Mouse (Mus musculus) brain, embryonic 14.5 days (tissue): ENCODE measurements around the gene 9630041A04Rik. TPM values are rescaled to one million over a fixed set of nuclear protein-coding genes. Genes with fewer than 3 reads are reported as not detected.
A peak's percentile ranks its signal among the peaks of the same experiment; 100 is the strongest.

Source experiments
- DNase-seq: peaks from one replicate; pipeline ENCODE4 v3.0.0-alpha.2; 2011; ENCODE audit warnings: low read depth
- CTCF ChIP-seq: fragments of 200-500 bp; IDR thresholded peaks from 2 replicates; pipeline ENCODE4 v1.5.1; 2012; ENCODE audit warnings: inconsistent platforms, mild to moderate bottlenecking, moderate library complexity, borderline replicate concordance; ENCODE audit not compliant: insufficient read depth, insufficient read length; ENCODE audit errors: extremely low read depth
- POLR2A ChIP-seq: fragments of 200-500 bp; IDR thresholded peaks from 2 replicates; pipeline ENCODE4 v1.6.1; 2012; ENCODE audit warnings: mild to moderate bottlenecking, inconsistent platforms, borderline replicate concordance; ENCODE audit not compliant: poor library complexity, insufficient read depth, insufficient read length, severe bottlenecking; ENCODE audit errors: extremely low read depth
- polyA plus RNA-seq: library from polyadenylated mRNA; depleted of rRNA; stranded (reverse); fragments of >200 nt; gene quantifications from 2 replicates; pipeline ENCODE4 v1.2.3, GENCODE M21; 2012

The 9630041A04Rik gene
- polyA plus RNA-seq, 1 experiment, result not detected

DNA sequence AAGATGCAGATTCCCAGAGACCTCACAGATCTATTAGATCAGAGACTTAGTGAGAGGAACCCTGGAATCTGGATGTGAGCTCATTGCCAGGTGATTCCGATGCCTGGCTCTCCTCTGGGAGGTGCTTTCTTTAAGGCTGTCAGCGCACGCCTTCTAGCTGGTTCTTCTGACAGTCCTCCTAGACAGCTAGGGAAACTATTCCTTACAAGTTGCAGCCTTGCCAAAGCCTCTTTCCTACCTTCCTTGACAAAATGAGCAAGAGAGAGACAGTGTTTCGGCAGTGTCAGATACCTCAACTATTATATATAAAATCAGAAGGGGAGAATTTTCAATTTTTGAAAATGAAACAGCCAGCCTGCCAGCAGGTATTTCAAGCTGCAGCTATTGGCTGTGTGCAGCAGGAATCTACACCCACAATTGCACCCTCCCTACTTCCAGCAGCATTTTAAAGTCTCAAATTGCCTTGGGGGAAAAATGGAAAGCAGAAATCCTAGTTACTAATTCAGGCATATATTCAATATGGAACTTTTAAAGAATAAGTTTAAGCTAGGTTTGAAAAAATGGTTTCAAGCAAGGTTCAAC is 115.3 kb downstream of the 9630041A04Rik start:
- no peak for TF ChIP-seq CTCF
- TF ChIP-seq POLR2A, result no peak
- DNase-seq, result no peak

DNA sequence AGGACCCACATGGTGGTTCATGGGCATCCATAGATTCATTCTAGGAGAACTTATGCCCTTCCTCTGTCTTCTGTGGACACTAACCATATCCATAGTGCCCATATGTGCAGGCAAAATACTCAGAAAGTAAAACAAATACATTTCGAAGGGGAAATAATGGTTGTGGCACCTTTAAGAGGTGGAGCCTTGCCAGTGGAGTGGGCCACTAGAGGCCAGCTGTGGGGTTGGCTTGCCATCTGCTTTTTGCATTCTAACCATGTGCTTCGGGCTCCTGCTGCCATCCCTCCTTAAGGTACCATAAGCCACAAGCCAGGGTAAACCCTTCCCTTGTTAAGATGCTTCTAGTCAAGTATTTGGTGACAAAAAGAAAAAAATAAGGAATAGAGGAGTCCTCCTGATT is 119.5 kb downstream of the 9630041A04Rik start:
- DNase-seq, result peak; percentile 36
- no peak for TF ChIP-seq CTCF
- TF ChIP-seq POLR2A, result no peak

DNA sequence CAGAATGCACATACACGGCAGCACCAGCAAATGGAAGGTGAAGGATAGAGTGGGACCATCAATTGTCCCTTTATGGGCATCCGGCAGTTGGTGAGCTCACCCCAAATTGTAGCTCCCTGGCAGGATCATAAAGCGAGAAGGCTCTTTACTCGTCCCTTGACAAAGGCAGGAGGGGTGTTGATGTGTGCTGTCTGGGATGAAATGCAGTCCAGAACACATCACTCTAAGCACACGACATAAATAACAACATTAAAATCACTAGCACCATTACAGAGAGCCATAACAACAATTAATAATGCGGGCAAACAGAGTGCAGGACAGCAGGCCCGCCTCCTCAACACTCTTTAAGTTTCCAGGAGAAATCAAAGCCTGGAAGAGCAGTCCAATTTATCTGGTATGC is 120.7 kb downstream of the 9630041A04Rik start:
- TF ChIP-seq CTCF, result no peak
- no peak for TF ChIP-seq POLR2A

DNA sequence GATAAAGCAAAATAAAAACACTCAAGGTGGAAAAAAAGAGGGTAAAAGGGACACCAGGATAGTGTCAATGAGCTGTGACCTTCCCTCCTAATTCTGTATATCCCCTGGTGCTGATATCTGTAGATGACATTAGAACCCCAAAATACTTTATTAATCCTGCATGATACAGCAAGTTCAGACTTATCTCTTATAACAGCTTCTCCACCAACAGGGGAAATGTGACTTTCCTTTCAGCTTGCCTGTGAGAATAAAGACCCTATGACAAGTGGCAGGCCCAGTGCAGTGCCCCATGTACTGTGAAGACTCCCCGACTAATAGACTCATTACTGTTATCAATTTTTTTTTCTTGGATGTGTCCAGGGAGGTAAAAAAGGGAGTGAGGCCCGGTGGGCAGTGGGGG is 125.3 kb downstream of the 9630041A04Rik start:
- no peak for DNase-seq
- TF ChIP-seq POLR2A (no peak), CTCF (no peak)

More for the DNA sequence above, 120.7 kb downstream of the 9630041A04Rik start:
- DNase-seq, result no peak

DNA sequence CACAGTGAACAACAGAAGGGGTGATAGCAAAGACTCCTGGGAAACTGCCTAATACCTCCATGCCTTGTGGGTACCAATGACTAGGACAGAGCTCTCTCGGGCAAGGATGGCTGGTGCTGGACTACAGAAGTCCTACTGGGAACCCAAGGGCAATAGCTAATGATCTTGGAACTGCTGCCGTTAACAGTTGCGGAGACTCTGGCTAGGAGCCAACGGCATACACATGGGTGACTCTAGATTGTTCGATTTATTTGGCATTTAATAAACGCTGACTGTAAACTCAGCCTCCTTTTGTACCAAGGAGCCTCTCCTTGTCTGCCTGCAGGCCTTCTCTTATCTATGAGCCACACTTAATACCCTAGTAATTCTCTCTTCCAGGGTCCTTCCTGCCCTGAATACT is 128.4 kb downstream of the 9630041A04Rik start:
- TF ChIP-seq CTCF, result no peak
- TF ChIP-seq POLR2A, result no peak
- DNase-seq, result no peak

DNA sequence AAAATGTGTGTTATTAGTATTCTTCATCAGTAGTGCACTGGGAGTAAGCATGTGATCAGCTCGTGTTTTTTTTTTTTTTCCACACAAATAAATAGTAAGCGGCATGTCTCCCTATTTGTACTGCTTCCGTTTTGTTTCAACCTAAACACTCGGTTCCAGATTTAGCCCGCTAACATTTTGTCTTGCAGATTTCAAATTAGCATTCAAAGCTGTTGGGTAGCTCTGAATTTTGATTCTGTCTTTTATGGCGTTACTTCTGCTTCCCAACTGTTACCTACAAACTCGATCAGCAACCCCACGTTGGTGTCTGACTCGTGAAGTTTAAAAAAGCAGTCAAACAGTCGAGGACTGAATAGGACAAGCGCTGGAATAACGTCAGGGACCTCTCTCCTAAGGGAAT is 129.2 kb downstream of the 9630041A04Rik start:
- no peak for TF ChIP-seq POLR2A
- TF ChIP-seq CTCF, result no peak
- DNase-seq, result no peak
